Mouse (Mus musculus) cortical plate, adult 2 months (tissue): ENCODE data around the gene Sh2d6. TPM values are rescaled to one million over a fixed set of nuclear protein-coding genes. Genes with fewer than 3 reads are reported as not detected.

ENCODE experiments used
- H3K27ac ChIP-seq: fragments of 200-500 bp; 2 replicates; pipeline ENCODE4 v1.5.1; 2012; ENCODE audit warnings: low read length, control low read depth, inconsistent platforms; ENCODE audit not compliant: insufficient read depth
- H3K4me1 ChIP-seq: fragments of 200-500 bp; 2 replicates; pipeline ENCODE4 v1.6.1; 2011; ENCODE audit warnings: low read length; ENCODE audit not compliant: control insufficient read depth, insufficient read depth
- H3K4me3 ChIP-seq: fragments of 200-500 bp; 2 replicates; pipeline ENCODE4 v1.5.1; 2011; ENCODE audit warnings: mild to moderate bottlenecking, low read length, control low read depth; ENCODE audit not compliant: insufficient read depth
- CTCF ChIP-seq: fragments of 200-500 bp; IDR thresholded peaks from 2 replicates; pipeline ENCODE4 v1.5.1; 2011; ENCODE audit warnings: mild to moderate bottlenecking, control low read depth, low read length; ENCODE audit not compliant: insufficient read depth; ENCODE audit errors: extremely low read depth
- POLR2A ChIP-seq: fragments of 200-500 bp; IDR thresholded peaks from 2 replicates; pipeline ENCODE4 v1.6.1; 2011; ENCODE audit warnings: mild to moderate bottlenecking, low read length, control low read depth; ENCODE audit not compliant: insufficient read depth; ENCODE audit errors: extremely low read depth
- polyA plus RNA-seq: library from polyadenylated mRNA; depleted of rRNA; stranded (reverse); fragments of >200 nt; gene quantifications from 2 replicates; pipeline ENCODE4 v1.2.3, GENCODE M21; 2012; rRNA removed

Gene Sh2d6
- polyA plus RNA-seq, 1 experiment: 0.48 TPM

DNA sequence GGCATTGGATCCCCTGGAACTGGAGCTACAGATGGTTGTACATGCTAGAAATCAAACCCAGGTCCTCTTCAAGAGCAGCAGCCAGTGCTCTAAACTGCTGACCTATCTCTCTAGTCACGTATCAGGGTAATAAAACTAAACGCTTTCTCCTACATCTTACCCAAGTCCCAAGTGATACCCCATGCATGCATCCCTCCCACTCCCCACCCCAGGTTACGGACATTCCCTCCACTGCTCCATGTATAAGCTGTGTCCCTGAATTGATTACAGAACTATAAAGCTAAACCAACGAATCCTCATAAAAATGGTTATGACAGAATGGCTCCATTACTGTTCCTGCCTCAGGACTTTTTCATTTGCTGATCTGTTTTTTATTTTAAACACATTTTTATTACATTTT is 55.3 kb downstream of the Sh2d6 start:
- Histone ChIP-seq H3K4me1 (no peaks in the 10 kb centered on the region), H3K4me3 (no peak overlapping the region), H3K27ac (no peak overlapping the region)
- TF ChIP-seq POLR2A (no peak), CTCF (no peak)

DNA sequence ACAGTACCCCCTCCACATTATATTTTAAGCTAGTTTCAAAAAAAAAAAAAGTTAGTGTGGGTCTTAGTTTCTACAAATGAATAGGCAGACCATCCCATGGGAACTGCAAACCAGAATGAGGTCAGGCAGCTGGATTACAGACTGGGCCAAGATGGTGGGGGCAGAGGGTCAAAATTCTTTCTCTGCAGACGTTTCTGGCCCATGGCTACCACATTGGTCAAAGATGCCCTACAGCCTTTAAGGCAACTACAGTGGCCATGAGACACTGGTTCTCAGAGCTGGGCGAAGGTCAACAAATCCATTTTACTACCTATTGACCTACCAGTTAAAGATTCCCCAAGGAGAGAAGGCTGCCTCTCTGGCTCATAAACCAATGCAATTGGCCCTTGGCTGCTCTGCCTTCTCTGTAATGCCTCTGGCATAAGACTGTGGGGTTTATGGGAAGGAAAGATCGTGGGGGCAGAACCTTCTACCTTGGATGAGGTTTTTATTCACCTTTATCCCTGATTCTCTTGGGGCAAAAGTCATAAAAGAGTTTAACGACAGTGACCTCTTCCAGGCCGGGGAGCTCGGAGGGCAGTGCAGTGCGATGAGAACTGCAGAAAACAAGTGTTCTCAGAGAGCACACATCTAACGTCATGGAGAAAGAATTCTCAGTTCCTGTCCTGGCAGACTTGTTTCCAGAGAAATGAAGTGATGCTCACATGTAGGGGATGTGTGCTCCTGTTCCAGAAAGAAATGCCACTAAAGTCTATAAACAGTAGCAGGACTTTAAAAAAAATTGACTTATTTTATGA is 55.9 kb downstream of the Sh2d6 start:
- TF ChIP-seq POLR2A (no peak), CTCF (no peak)
- Histone ChIP-seq H3K4me1 (no peaks in the 10 kb centered on the region), H3K4me3 (no peak overlapping the region), H3K27ac (no peak overlapping the region)

Other genes with a start within 250 kb of the Sh2d6 start
- not detected in 2 replicates for gene Sftpb, start 217.1 kb downstream of the Sh2d6 start, polyA plus RNA-seq
- gene Usp39, start 176.5 kb downstream of the Sh2d6 start, polyA plus RNA-seq: 31.5 and 33.4 TPM in 2 replicates
- 18.9 and 20.0 TPM in 2 replicates for gene 0610030E20Rik, start 174.4 kb downstream of the Sh2d6 start, polyA plus RNA-seq
- 23.4 and 24.9 TPM in 2 replicates for gene Tmem150a, start 166.3 kb downstream of the Sh2d6 start, polyA plus RNA-seq
- gene Rnf181, start 154.8 kb downstream of the Sh2d6 start, polyA plus RNA-seq: 73.6 and 83.5 TPM in 2 replicates
- 10.7 and 11.0 TPM in 2 replicates for gene Vamp5, start 141.2 kb downstream of the Sh2d6 start, polyA plus RNA-seq
- 30.6 and 31.7 TPM in 2 replicates for gene Vamp8, start 131.0 kb downstream of the Sh2d6 start, polyA plus RNA-seq
- 17.7 and 22.5 TPM in 2 replicates for gene Ggcx, start 107.4 kb downstream of the Sh2d6 start, polyA plus RNA-seq
- gene Mat2a, start 82.1 kb downstream of the Sh2d6 start, polyA plus RNA-seq: 172 and 180 TPM in 2 replicates
- 3.0 and 3.1 TPM in 2 replicates for gene Capg, start 22.7 kb upstream of the Sh2d6 start, polyA plus RNA-seq
- 27.5 and 28.1 TPM in 2 replicates for gene Elmod3, start 76.7 kb upstream of the Sh2d6 start, polyA plus RNA-seq
- 14.1 and 14.8 TPM in 2 replicates for gene Retsat, start 76.8 kb upstream of the Sh2d6 start, polyA plus RNA-seq
- 68.7 and 70.3 TPM in 2 replicates for gene Tgoln1, start 95.3 kb upstream of the Sh2d6 start, polyA plus RNA-seq